Comparison of ENCODE assay signal across 10 mouse cellular contexts in genomic region chr2:79459061-79460045, GRCm38 (mm10). TPM values are rescaled to one million over a fixed set of nuclear protein-coding genes. Genes with fewer than 3 reads are reported as not detected.
DNase-seq lines count a peak whose midpoint lies in the region; ATAC-seq and TF ChIP-seq lines count a peak whose summit lies in the region.
"Had no signal": no experiment of that assay in that cellular context is flagged by ENCODE, and none has a peak within 500 bp of the region (broad histone marks: within the 10 kb centered on the region; RNA-seq: fewer than 3 reads in every experiment).

No protein-coding gene starts in this region.

- 1% methylated on average over 44 of the region's 44 CpGs for WGBS in kidney, postnatal 0 days
- WGBS in kidney, adult 2 months = 2% methylated on average over 44 of the region's 44 CpGs
- WGBS in hindbrain, embryonic 15.5 days = 3% methylated on average over 44 of the region's 44 CpGs
- WGBS in neural tube, embryonic 15.5 days = under 1% methylated on average over 44 of the region's 44 CpGs

- no peaks in the 10 kb centered on the region for H3K4me1 ChIP-seq in kidney, postnatal 0 days (replicated peaks; ENCODE audit: insufficient read depth, low read length)
- H3K4me1 ChIP-seq in kidney, adult 2 months (ENCODE audit: control insufficient read depth, insufficient read depth, low read length) = no peaks in the 10 kb centered on the region
- H3K4me1 ChIP-seq in hindbrain, embryonic 15.5 days (replicated peaks) = peaks cover 43% of the 10 kb centered on the region
- peaks cover 40% of the 10 kb centered on the region for H3K4me1 ChIP-seq in neural tube, embryonic 15.5 days

- no peaks in the 10 kb centered on the region for H3K9me3 ChIP-seq in kidney, postnatal 0 days (replicated peaks; ENCODE audit: low read length)
- no peaks in the 10 kb centered on the region for H3K9me3 ChIP-seq in hindbrain, embryonic 15.5 days
- H3K9me3 ChIP-seq in neural tube, embryonic 15.5 days (replicated peaks) = no peaks in the 10 kb centered on the region

- ATAC-seq in kidney, postnatal 0 days (replicated peaks; ENCODE audit: low FRiP score, low read depth) = peak; percentile 54; the same call in 1 of the 2 replicates
- ATAC-seq in hindbrain, embryonic 15.5 days (ENCODE audit: low FRiP score, low read depth) = no peak; the same call in 1 of the 2 replicates
- no peak for ATAC-seq in neural tube, embryonic 15.5 days (ENCODE audit: low FRiP score)

- H3K27ac ChIP-seq in kidney, postnatal 0 days = no peak overlapping the region
- H3K27ac ChIP-seq in kidney, adult 2 months (ENCODE audit: insufficient read depth, low read depth, low read length) = no peak overlapping the region
- 0 out of 2 replicates have a peak overlapping the region, but pooled peaks have one; percentile 34 for H3K27ac ChIP-seq in hindbrain, embryonic 15.5 days (replicated peaks)
- H3K27ac ChIP-seq in neural tube, embryonic 15.5 days (replicated peaks) = no peak overlapping the region
- H3K27ac ChIP-seq: heart, adult 2 months; macrophage had no signal

- H3K36me3 ChIP-seq in kidney, postnatal 0 days (ENCODE audit: insufficient read depth, low read length) = no peaks in the 10 kb centered on the region
- H3K36me3 ChIP-seq in kidney, adult 2 months (ENCODE audit: control insufficient read depth, insufficient read depth, low read length) = no peaks in the 10 kb centered on the region
- no peaks in the 10 kb centered on the region for H3K36me3 ChIP-seq in hindbrain, embryonic 15.5 days
- no peaks in the 10 kb centered on the region for H3K36me3 ChIP-seq in neural tube, embryonic 15.5 days

- no peak overlapping the region for H3K4me3 ChIP-seq in kidney, postnatal 0 days (replicated peaks; ENCODE audit: low read depth, low read length)
- no peak overlapping the region for H3K4me3 ChIP-seq in kidney, adult 2 months (ENCODE audit: insufficient read depth, low read depth, low read length)
- H3K4me3 ChIP-seq in hindbrain, embryonic 15.5 days = peak overlapping the region; percentile 23
- H3K4me3 ChIP-seq in neural tube, embryonic 15.5 days (replicated peaks) = peak overlapping the region; percentile 19
- H3K4me3 ChIP-seq: heart, adult 2 months had no signal

- H3K9ac ChIP-seq in kidney, postnatal 0 days (ENCODE audit: low read depth, low read length) = no peak overlapping the region
- H3K9ac ChIP-seq in hindbrain, embryonic 15.5 days = no peak overlapping the region
- 0 out of 2 replicates have a peak overlapping the region, but pooled peaks have one; percentile 17 for H3K9ac ChIP-seq in neural tube, embryonic 15.5 days (replicated peaks)

- DNase-seq in kidney, postnatal 0 days (ENCODE audit: low spot score) = peak; percentile 3
- DNase-seq in kidney, adult 2 months = no peak
- DNase-seq in embryo, embryonic 10 days (ENCODE audit: low spot score) = peak; percentile 77
- no peak for DNase-seq in ovary, postnatal 36 days (ENCODE audit: low spot score)
- DNase-seq in heart, adult 8-10 months (ENCODE audit: low spot score) = no peak
- no peak for DNase-seq in frontal cortex, adult 2 months (ENCODE audit: extremely low spot score in 1 of 2, low spot score in 1 of 2)
- DNase-seq: heart, adult 2 months had no signal

- H3K27me3 ChIP-seq in kidney, postnatal 0 days (ENCODE audit: insufficient read depth, low read length) = peaks cover 61% of the 10 kb centered on the region
- peaks cover 10% of the 10 kb centered on the region for H3K27me3 ChIP-seq in kidney, adult 2 months (replicated peaks; ENCODE audit: control insufficient read depth, insufficient read depth, low read length)
- H3K27me3 ChIP-seq in hindbrain, embryonic 15.5 days = peaks cover 24% of the 10 kb centered on the region
- H3K27me3 ChIP-seq in neural tube, embryonic 15.5 days (replicated peaks) = peaks cover 67% of the 10 kb centered on the region

- no peak for TF ChIP-seq POLR2A in kidney, adult 2 months (IDR thresholded peaks at IDR 0.05; ENCODE audit: low read depth, low read length)

- no peak for TF ChIP-seq CTCF in kidney, postnatal 0 days (IDR thresholded peaks at IDR 0.05; ENCODE audit: low read depth)
- TF ChIP-seq CTCF in kidney, adult 2 months (conservative IDR thresholded peaks at IDR 0.05; ENCODE audit: insufficient read depth, insufficient read length, low read depth, low read length) = no peak

- no peak overlapping the region for H3K4me2 ChIP-seq in kidney, postnatal 0 days (ENCODE audit: low read length)
- H3K4me2 ChIP-seq in hindbrain, embryonic 15.5 days = peak overlapping the region; percentile 48
- H3K4me2 ChIP-seq in neural tube, embryonic 15.5 days = peak overlapping the region; percentile 52

RNA-seq across cellular contexts. Expression of gene Cerkl, which starts 2.8 kb away (rescaled TPM):
- polyA plus RNA-seq in kidney, postnatal 0 days (2015; fragmentation: Nextera tagmentation; extraction: Ambion mirVana) = 1.9 and 2.1 TPM in 2 replicates
- 0.57 and 1.0 TPM in 2 replicates for polyA plus RNA-seq in kidney, adult 2 months (2012; rRNA removed)
- polyA plus RNA-seq in hindbrain, embryonic 15.5 days (2015; fragmentation: Nextera tagmentation; extraction: Ambion mirVana) = 2.5 and 3.3 TPM in 2 replicates
- 0.69 and 2.0 TPM in 2 replicates for polyA plus RNA-seq in neural tube, embryonic 15.5 days (2015; fragmentation: Nextera tagmentation; extraction: Ambion mirVana)
- 1 to 10 TPM in 2 of 4 experiments, under 1 TPM in 2; 0.27 to 1.9 (median 1.2) TPM for total RNA-seq in heart, adult 8-10 months (2022)
- polyA plus RNA-seq in frontal cortex, adult 2 months (2012; rRNA removed) = 2.2 and 2.6 TPM in 2 replicates

RNA-seq across cellular contexts. Expression of gene Neurod1, which starts 2.8 kb away (rescaled TPM):
- not detected in 2 replicates for polyA plus RNA-seq in kidney, postnatal 0 days (2015; fragmentation: Nextera tagmentation; extraction: Ambion mirVana)
- polyA plus RNA-seq in kidney, adult 2 months (2012; rRNA removed) = not detected in 2 replicates
- polyA plus RNA-seq in hindbrain, embryonic 15.5 days (2015; fragmentation: Nextera tagmentation; extraction: Ambion mirVana) = 47.0 and 48.7 TPM in 2 replicates
- polyA plus RNA-seq in neural tube, embryonic 15.5 days (2015; fragmentation: Nextera tagmentation; extraction: Ambion mirVana) = 11.0 and 16.9 TPM in 2 replicates
- total RNA-seq in heart, adult 8-10 months (2022) = not detected
- 10.1 and 11.0 TPM in 2 replicates for polyA plus RNA-seq in frontal cortex, adult 2 months (2012; rRNA removed)
- total RNA-seq: heart, adult 2 months had no signal
- polyA plus RNA-seq: heart, adult 2 months; macrophage had no signal

Comparison
In these comparisons a context has a peak if more than half of its experiments do, and no peak if none do; other contexts are left out.
1. DNase-seq: peak in kidney, postnatal 0 days (single experiment) and embryo, embryonic 10 days (single experiment); none in kidney, adult 2 months (single experiment), ovary, postnatal 36 days (single experiment), heart, adult 8-10 months (single experiment) and frontal cortex, adult 2 months (0 of 2).
2. H3K4me3 ChIP-seq: peak in hindbrain, embryonic 15.5 days (single experiment) and neural tube, embryonic 15.5 days (single experiment); none in kidney, postnatal 0 days (single experiment) and kidney, adult 2 months (single experiment).
3. RNA of gene Neurod1, which starts 2.8 kb away (polyA plus RNA-seq): 47.0 to 48.7 TPM in hindbrain, embryonic 15.5 days, 11.0 to 16.9 TPM in neural tube, embryonic 15.5 days and 10.1 to 11.0 TPM in frontal cortex, adult 2 months; not detected in kidney, postnatal 0 days and not detected in kidney, adult 2 months; every median in the first group is over 10 times any median in the second.